Mouse (Mus musculus): ENCODE data around the gene Eif4g3.

DNA sequence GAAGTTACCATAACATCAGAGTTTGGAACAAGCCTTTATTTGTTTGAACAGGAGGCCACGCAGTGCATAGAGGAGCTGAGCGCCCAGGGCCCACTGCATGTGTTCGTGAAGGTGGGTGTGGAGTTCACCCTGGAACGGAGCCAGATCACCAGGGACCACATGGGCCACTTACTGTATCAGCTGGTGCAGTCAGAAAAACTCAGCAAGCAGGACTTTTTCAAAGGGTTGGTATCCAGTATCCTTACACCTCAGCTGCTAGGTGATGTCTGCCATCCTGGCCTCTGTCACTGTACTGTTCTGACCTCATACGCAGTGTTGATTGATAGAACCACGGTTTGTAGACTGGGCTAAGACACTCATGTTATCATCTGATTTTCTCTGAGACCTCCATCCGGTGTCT lies 195.2 kb downstream of the Eif4g3 start:
- no peak for TF ChIP-seq RAD21 (IDR thresholded peaks at IDR 0.05; ENCODE audit: low read depth, low read length)
- no peak for TF ChIP-seq TAL1 (IDR thresholded peaks at IDR 0.05; ENCODE audit: low read length)
